Mouse (Mus musculus): ENCODE measurements at regions not wholly inside any gene's neighbourhood (a gene's known extent, or its start where the extent isn't known, plus 50 kb on each side); places are given as distances from the start of the nearest gene placed in this dataset.

- 75% methylated on average over 9 of the region's 9 CpGs for WGBS
- Histone ChIP-seq H3K27me3 (ENCODE audit: control insufficient read depth, insufficient read depth, low read length) (no peaks in the 10 kb centered on the region), H3K4me3 (ENCODE audit: insufficient read depth, low read depth, low read length) (no peak overlapping the region), H3K9ac (ENCODE audit: low read depth, low read length) (no peak overlapping the region), H3K27ac (replicated peaks; ENCODE audit: insufficient read depth, low read depth, low read length) (no peak overlapping the region), H3K4me1 (ENCODE audit: control insufficient read depth, insufficient read depth, low read length) (no peaks in the 10 kb centered on the region), H3K79me2 (ENCODE audit: control insufficient read depth, insufficient read depth, low read length) (no peaks in the 10 kb centered on the region), H3K36me3 (ENCODE audit: control insufficient read depth, insufficient read depth, low read length) (no peaks in the 10 kb centered on the region)
- no peak for DNase-seq (ENCODE audit: extremely low read depth, low read depth, low spot score)
- no peak for TF ChIP-seq POLR2A (IDR thresholded peaks at IDR 0.05; ENCODE audit: extremely low read depth, insufficient read depth, low read length)
- TF ChIP-seq CTCF (IDR thresholded peaks at IDR 0.05; ENCODE audit: low read depth, low read length), result no peak
These were observed 54.6 kb upstream of the F13a1 start for GRCm38 (mm10) chr13:37104410-37105294.

- no peak overlapping the region for H3K9ac ChIP-seq (ENCODE audit: low read depth, low read length)
- H3K4me1 ChIP-seq (ENCODE audit: control insufficient read depth, insufficient read depth, low read length), result no peaks in the 10 kb centered on the region
- H3K4me3 ChIP-seq (ENCODE audit: insufficient read depth, low read depth, low read length), result no peak overlapping the region
- TF ChIP-seq POLR2A (IDR thresholded peaks at IDR 0.05; ENCODE audit: extremely low read depth, insufficient read depth, low read length), result no peak
- no peak for TF ChIP-seq CTCF (IDR thresholded peaks at IDR 0.05; ENCODE audit: low read depth, low read length)
- no peak for DNase-seq (ENCODE audit: extremely low read depth, low read depth, low spot score)
- no peaks in the 10 kb centered on the region for H3K79me2 ChIP-seq (ENCODE audit: control insufficient read depth, insufficient read depth, low read length)
- 80% methylated on average over 6 of the region's 6 CpGs for WGBS
- no peaks in the 10 kb centered on the region for H3K36me3 ChIP-seq (ENCODE audit: control insufficient read depth, insufficient read depth, low read length)
- H3K27me3 ChIP-seq (ENCODE audit: control insufficient read depth, insufficient read depth, low read length), result no peaks in the 10 kb centered on the region
- H3K27ac ChIP-seq (replicated peaks; ENCODE audit: insufficient read depth, low read depth, low read length), result no peak overlapping the region
These were observed 53.8 kb upstream of the F13a1 start for GRCm38 (mm10) chr13:37103741-37104296.

GRCm38 (mm10) chr13:37101755-37102154 is 51.7 kb upstream of the F13a1 start:
- H3K79me2 ChIP-seq (ENCODE audit: control insufficient read depth, insufficient read depth, low read length), result no peaks in the 10 kb centered on the region
- no peak for DNase-seq (ENCODE audit: extremely low read depth, low read depth, low spot score)
- H3K27ac ChIP-seq (replicated peaks; ENCODE audit: insufficient read depth, low read depth, low read length), result no peak overlapping the region
- TF ChIP-seq CTCF (IDR thresholded peaks at IDR 0.05; ENCODE audit: low read depth, low read length) (no peak), POLR2A (IDR thresholded peaks at IDR 0.05; ENCODE audit: extremely low read depth, insufficient read depth, low read length) (no peak)
- no peak overlapping the region for H3K9ac ChIP-seq (ENCODE audit: low read depth, low read length)
- no peaks in the 10 kb centered on the region for H3K27me3 ChIP-seq (ENCODE audit: control insufficient read depth, insufficient read depth, low read length)
- no peak overlapping the region for H3K4me3 ChIP-seq (ENCODE audit: insufficient read depth, low read depth, low read length)
- H3K36me3 ChIP-seq (ENCODE audit: control insufficient read depth, insufficient read depth, low read length), result no peaks in the 10 kb centered on the region
- 89% methylated on average over 4 of the region's 4 CpGs for WGBS
- no peaks in the 10 kb centered on the region for H3K4me1 ChIP-seq (ENCODE audit: control insufficient read depth, insufficient read depth, low read length)
